Mouse (Mus musculus) erythroblast, embryonic 14.5 days (primary cell): ENCODE results near the gene Cpeb2.

Experiments
- GATA1 ChIP-seq: IDR thresholded peaks from 2 replicates; pipeline ENCODE4 v1.6.1; 2012; ENCODE audit warnings: low read length, inconsistent platforms, mixed read lengths
- TAL1 ChIP-seq: IDR thresholded peaks from 3 replicates; pipeline ENCODE4 v1.6.1; 2012; ENCODE audit warnings: low read length, inconsistent platforms, mixed read lengths

DNA sequence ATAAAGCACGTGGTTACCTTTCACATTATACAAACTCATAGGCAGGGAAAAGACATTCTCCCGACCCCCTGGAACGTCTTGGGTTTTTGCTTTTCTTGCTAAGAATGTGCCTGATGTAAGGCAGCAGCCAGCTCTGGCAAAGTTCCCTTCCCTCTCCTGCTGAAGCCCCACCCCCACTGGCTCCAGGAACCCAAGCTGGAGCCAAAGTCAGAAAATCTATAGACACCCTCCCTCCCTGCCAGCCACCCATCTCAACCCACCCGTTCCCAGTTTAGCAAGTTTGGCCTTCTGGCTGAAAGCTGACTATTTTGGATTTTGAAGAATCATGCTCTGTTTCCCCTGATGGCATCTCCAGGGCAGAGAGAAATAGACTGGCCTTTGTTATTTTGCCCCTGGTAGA lies 95.6 kb downstream of the Cpeb2 start:
- TF ChIP-seq GATA1 (no peak), TAL1 (no peak)
